16 mouse cellular contexts compared by ENCODE assay signal in genomic region chr7:109326813-109327212, GRCm38 (mm10).
DNase-seq lines count a peak whose midpoint lies in the region; ATAC-seq lines count a peak whose summit lies in the region.
"Had no signal": no experiment of that assay in that cellular context is flagged by ENCODE, and none has a peak within 500 bp of the region (broad histone marks: within the 10 kb centered on the region; RNA-seq: fewer than 3 reads in every experiment).

No protein-coding gene starts in this region.

- peaks cover 6% of the 10 kb centered on the region; the same call in 1 of the 2 replicates for H3K4me1 ChIP-seq in midbrain, embryonic 13.5 days (replicated peaks)
- no peaks in the 10 kb centered on the region for H3K4me1 ChIP-seq in midbrain, embryonic 10.5 days
- H3K4me1 ChIP-seq: limb, embryonic 12.5 days; liver, embryonic 15.5 days had no signal

- no peak overlapping the region for H3K4me3 ChIP-seq in midbrain, embryonic 13.5 days (replicated peaks)
- H3K4me3 ChIP-seq in midbrain, embryonic 10.5 days, result no peak overlapping the region
- H3K4me3 ChIP-seq: erythroblast, embryonic 14.5 days; limb, embryonic 12.5 days; liver, embryonic 15.5 days had no signal

- WGBS in midbrain, embryonic 13.5 days, result 55% methylated on average over 4 of the region's 4 CpGs
- 84% methylated on average over 4 of the region's 4 CpGs for WGBS in midbrain, embryonic 10.5 days

- no peak for DNase-seq in midbrain, embryonic 10.5 days (ENCODE audit: low spot score)
- peak; percentile 69 to 73 for DNase-seq in cerebellum, adult 18-20 months
- peak; percentile 73 to 74 for DNase-seq in cerebellum, postnatal 36 days
- DNase-seq in layer of hippocampus, postnatal 10 days (ENCODE audit: low spot score in 2 of 2), result peak; percentile 9 to 14
- no peak for DNase-seq in c-Kit-positive CD71-positive TER-119-positive erythroid progenitor cells, embryonic 14.5 days (ENCODE audit: low spot score)
- no peak for DNase-seq in left cerebral cortex, adult 8-10 months (ENCODE audit: low spot score in 2 of 2)
- DNase-seq: heart, postnatal 36 days; kidney, adult 18-20 months; kidney, postnatal 36 days; thymus, postnatal 36 days had no signal

- H3K27me3 ChIP-seq in midbrain, embryonic 13.5 days, result no peaks in the 10 kb centered on the region
- no peaks in the 10 kb centered on the region for H3K27me3 ChIP-seq in midbrain, embryonic 10.5 days (ENCODE audit: low read depth, poor library complexity, severe bottlenecking)
- H3K27me3 ChIP-seq: limb, embryonic 12.5 days; liver, embryonic 15.5 days had no signal

- H3K4me2 ChIP-seq in midbrain, embryonic 13.5 days (replicated peaks), result no peak overlapping the region
- H3K4me2 ChIP-seq: limb, embryonic 12.5 days; liver, embryonic 15.5 days had no signal

- 0 out of 2 replicates have a peak, but pooled peaks have one; percentile 27 for ATAC-seq in midbrain, embryonic 13.5 days
- no peak for ATAC-seq in erythroblast, adult 5-6 weeks (replicated peaks; ENCODE audit: low FRiP score, poor library complexity, severe bottlenecking)

- no peak overlapping the region for H3K9ac ChIP-seq in midbrain, embryonic 13.5 days (replicated peaks)
- H3K9ac ChIP-seq: limb, embryonic 12.5 days; liver, embryonic 15.5 days had no signal

- H3K9me3 ChIP-seq in midbrain, embryonic 13.5 days, result no peaks in the 10 kb centered on the region
- H3K9me3 ChIP-seq in midbrain, embryonic 10.5 days (replicated peaks), result no peaks in the 10 kb centered on the region
- H3K9me3 ChIP-seq: limb, embryonic 12.5 days; liver, embryonic 15.5 days had no signal

- H3K27ac ChIP-seq in midbrain, embryonic 13.5 days, result no peak overlapping the region
- H3K27ac ChIP-seq in midbrain, embryonic 10.5 days (replicated peaks), result no peak overlapping the region
- H3K27ac ChIP-seq: limb, embryonic 12.5 days; liver, embryonic 15.5 days; stomach, postnatal 0 days had no signal

- no peaks in the 10 kb centered on the region for H3K36me3 ChIP-seq in midbrain, embryonic 13.5 days
- no peaks in the 10 kb centered on the region for H3K36me3 ChIP-seq in midbrain, embryonic 10.5 days
- H3K36me3 ChIP-seq: limb, embryonic 12.5 days; liver, embryonic 15.5 days had no signal

Comparison
In these comparisons a context has a peak if more than half of its experiments do, and no peak if none do; other contexts are left out.
1. DNase-seq: peak in cerebellum, adult 18-20 months (2 of 2), cerebellum, postnatal 36 days (2 of 2) and layer of hippocampus, postnatal 10 days (2 of 2); none in midbrain, embryonic 10.5 days (single experiment), c-Kit-positive CD71-positive TER-119-positive erythroid progenitor cells, embryonic 14.5 days (single experiment) and left cerebral cortex, adult 8-10 months (0 of 2).